Mouse (Mus musculus) NIH3T3 (cell line): ENCODE measurements at regions not wholly inside any gene's neighbourhood (a gene's known extent, or its start where the extent isn't known, plus 50 kb on each side); places are given as distances from the start of the nearest gene placed in this dataset.
A peak's percentile ranks its signal among the peaks of the same experiment; 100 is the strongest.

ENCODE experiments used
- DNase-seq: peaks from one replicate; pipeline ENCODE4 v3.0.0-alpha.2; 2012; ENCODE audit warnings: low read depth

DNA sequence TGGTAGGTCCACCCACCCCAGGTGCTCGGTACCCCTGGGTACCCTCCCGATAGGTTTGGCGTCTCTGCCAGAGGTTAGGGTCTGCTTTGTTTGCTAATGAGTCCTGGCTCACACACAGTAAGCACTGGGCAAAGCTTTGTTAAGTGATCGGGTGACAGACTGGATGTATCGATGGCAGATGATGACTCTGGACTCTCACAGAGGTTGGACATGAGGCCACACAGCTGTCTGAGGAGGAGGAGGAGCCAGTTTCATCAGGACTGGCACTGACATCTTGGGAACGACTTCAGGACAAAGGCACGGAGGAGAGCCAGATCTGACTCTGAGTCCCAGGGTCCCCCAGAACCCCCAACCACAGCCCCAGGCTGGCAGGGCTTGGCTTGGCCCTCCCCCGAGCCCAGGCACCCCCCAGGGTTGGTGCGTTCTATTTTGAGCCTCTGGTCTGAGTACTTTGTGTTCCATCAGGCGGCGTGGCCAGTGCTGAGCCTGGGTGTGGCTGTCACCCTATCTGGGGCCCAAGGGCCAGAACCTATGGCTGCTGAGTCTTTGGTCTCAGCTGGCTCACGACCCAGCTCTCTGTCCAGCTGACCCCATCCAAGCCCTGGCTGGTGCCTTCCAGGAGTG, 67.6 kb upstream of the Tmem189 start:
- DNase-seq = no peak

DNA sequence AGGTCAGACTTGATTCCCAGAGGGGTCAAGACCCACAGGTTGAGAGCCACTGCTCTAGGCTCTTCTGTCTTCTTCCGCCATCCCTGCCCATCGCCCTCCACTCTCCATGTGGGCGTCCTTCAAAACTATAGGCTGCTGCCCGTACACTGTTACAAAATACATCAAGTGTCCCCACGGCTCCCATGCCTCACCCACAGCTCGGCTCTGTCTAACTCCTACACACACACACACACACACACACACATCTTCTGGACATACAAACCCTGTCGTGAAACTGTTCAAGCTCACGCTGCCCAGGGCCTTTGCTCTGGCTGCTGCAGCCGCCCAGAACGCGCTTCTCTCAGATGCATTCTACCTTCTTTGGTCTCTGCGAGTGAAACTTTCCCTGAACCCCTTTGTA, 67.1 kb upstream of the Tmem189 start:
- DNase-seq = no peak

DNA sequence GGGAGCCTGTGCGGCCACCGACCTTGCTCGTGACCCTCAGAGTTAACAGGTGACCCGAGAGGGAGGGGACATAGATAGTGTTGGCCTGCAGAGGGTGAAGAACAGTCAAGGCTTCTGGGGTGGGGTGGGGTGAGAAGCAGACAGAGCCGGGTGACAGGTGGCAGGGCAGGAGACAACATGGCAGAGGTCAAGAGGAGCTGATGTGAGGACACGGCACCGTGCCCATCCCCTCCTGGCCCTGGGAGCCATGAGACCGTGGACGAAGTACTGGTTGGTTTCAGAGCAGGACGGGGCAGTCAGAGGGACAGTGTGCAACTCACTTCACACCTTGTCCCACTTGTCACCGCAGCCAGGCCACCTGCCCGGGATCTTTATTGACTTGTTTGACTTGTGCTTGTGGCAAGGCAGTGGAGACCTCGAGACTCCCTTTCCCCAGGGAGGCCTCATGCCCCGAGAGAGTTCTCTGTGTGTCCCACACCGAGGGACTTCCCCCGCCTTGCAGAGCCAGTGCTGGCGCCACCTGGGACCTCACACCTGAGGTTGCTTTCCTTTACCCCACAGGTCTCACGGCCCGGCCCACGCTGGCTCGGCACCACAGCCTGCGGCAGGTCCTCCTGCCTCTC, 65.4 kb upstream of the Tmem189 start:
- no peak for DNase-seq

GRCm38 (mm10) chr2:167753898-167754297, 64.3 kb upstream of the Tmem189 start:
- no peak for DNase-seq

- peak; percentile 74 for DNase-seq
These were observed 63.4 kb upstream of the Tmem189 start for GRCm38 (mm10) chr2:167752805-167753556.

- no peak for DNase-seq
These were observed 62.0 kb upstream of the Tmem189 start for GRCm38 (mm10) chr2:167751585-167751984.

GRCm38 (mm10) chr2:167748297-167748696, 58.7 kb upstream of the Tmem189 start:
- no peak for DNase-seq

DNA sequence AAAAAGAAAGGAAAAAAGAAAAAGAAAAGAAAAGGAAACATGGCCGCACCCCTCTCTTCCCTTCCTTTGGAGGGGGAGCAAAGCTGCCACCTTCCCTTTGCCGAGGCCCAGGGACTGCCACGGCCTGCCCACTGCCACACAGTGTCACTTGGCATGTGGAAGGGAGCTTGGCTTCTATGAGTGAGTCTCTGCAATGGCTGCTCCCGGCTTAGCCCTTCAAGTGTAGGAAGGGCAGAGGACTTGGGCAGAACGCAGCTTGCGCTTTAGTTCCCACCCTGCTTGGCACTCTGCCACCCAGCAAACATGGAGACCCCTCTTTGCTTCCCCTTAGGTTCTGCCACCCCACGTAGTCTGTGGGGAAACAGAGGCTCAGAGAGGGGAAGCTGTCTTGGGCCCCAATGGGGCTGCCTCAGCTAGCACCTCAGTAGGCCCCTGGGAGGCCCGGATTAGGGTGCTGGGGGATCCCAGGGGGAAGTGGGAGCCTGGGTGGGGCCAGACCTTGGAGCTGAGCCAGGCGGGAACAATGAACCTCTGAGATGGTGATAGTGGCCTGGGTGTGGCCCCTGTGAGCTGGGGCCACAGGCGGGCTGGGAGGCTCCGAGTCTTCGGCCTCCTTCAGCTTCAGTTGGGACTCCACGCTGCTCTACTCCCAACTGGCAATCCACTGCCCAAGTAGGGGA, 57.7 kb upstream of the Tmem189 start:
- no peak for DNase-seq

DNA sequence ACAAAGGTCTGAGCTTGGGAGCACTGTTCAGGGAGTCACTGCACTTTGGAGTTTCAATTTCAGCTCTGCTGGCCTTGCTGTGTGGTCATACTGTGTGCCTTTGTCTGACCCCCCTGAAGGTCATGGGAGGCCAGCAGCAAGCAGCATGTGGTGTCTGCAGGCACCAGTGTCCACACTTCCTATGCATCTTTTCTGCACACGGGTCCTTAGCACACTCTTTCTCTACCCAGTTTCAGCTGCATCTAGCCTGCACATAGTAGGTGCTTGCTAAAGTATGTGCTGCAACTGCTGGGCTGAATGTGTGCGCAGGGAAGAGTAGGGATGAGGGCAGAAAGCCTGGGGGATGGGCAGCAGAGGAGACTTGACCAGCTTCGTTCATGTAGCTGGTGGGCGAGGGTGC, 56.7 kb upstream of the Tmem189 start:
- DNase-seq = no peak

GRCm38 (mm10) chr2:167745409-167745808, 55.8 kb upstream of the Tmem189 start:
- peak; percentile 50 for DNase-seq

GRCm38 (mm10) chr2:167744080-167744479, 54.5 kb upstream of the Tmem189 start:
- no peak for DNase-seq

DNA sequence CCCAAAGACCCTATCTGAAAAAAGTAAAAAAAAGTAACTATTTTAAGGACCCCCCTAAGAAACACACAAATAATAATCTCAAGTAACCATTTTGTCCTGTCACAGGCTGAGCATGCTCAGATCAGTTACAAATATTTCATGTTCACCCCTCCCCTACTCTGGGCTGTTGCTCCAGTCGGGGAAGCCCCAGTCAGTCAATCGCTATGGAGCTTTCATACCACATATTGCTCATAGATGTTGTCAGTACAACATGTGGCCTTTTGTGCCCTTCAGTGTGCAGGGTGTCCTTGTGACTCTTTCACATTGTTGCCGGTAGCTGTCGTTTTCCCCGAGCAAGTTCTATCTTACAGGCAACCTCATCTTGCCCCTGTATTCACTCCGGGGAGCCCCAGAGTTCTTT, 52.9 kb upstream of the Tmem189 start:
- peak; percentile 62 for DNase-seq

DNA sequence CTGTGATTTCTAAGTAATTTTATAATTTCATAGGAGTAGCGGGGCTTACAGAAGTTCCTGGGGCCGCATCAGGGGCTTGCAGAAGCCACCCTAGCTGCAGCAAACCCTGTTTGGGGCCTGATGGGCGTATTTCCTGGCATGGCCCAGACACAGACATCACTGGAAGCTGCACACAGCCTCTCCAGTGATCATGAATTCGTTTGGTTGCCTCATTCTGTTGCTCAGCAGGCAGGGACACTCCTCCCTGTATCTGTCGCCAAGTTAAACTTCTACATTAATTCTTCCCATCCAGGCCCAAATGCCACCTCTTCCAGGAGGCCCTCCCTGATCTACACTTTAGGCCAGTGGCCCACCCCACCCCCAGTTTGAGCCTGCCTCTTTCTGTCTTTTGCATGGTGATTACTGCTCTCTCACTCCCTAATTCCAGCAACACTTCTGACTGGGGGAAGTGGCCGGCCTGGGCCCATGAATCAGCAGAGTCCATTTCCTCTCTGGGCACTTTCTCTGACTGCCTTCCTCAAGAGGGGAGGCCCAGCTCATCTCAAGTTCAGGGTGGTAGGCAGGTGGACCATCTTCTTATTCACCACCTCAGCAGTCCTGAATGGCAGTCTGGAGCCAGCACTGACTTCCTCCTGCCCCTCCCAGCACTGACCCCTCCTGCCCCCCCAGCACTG, 51.0 kb upstream of the Tmem189 start:
- peak; percentile 79 for DNase-seq
